Mouse (Mus musculus) B cell, adult 67 days (primary cell): ENCODE measurements around the gene Has1. TPM values are rescaled to one million over a fixed set of nuclear protein-coding genes. Genes with fewer than 3 reads are reported as not detected.

Experiments used
- total RNA-seq, 2 experiments: library from RNA; stranded (reverse); gene quantifications; 4 replicates each; pipeline ENCODE4 v1.2.4; 2023

Gene Has1
- total RNA-seq, result not detected

DNA sequence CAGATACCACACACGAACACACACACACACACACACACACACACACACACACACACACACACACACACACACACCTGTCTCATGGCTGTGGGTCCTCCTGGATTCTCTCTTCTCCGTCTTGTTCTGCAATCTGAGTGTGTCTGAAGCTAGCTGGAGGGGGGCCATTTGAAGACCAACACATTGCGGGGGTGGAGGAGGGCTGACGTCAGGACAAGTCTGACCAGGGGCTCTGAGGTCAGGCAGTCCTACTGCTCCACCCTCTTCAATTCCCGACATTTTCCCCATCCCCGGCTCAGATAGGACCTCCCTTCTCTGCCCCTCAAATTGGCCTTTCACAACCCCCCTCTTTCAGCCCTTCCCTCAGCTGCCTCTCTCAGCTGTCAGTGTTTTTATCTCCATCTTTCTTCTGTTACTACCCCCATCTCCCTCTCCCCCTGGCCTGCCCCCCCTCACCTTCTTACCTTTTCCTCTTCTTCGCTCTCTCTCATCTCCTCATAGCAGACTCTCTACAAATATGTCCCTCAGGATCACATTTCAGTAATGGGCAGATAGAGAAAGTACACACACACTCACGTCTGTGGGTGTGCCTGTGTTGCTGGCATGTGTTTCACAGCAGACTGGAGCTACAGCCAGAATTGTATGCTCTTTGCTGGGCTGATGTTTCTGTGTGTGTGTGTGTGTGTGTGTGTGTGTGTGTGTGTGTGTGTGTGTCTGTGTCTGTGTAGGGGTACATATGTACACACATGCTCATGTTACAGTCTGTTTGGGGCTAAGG is at the start of gene Has1:
Has1 (minus strand) TSS at position 142 of the 775 bp plus-strand sequence.

DNA sequence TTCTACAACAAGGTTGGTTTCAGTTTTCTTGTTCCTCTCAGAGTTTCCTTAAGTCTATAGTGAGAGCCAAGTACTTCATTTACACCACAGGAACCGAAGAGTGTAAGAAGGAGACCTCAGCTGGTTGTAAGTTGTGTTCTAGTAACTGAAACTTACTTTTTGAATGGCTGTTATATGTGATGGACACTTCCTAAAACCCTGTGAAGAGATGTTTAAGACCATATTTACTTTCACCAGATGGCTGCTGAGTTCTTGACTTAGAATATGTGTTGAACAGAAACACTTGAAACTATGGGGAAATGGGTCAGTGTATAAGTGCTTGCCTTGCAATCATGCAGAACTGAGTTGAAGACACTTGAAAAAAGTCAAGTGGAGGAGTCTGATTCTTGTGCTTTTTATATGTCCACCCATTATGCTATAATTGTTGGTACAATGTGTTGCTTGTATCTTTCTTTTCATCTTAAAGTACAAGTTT is 32.8 kb upstream of the Has1 start, which contains the start of the genes Fpr2 and Fpr3:
Fpr2 (plus strand) TSS at position 51 of the 475 bp plus-strand sequence.
Fpr3 (plus strand) TSS at position 79 of the 475 bp plus-strand sequence.

GRCm38 (mm10) chr17:17883840-17884239 is 28.8 kb upstream of the Has1 start, which contains the start of gene Fpr1:
Gene Fpr1, minus strand, starts transcription at chr17:17883940.

DNA sequence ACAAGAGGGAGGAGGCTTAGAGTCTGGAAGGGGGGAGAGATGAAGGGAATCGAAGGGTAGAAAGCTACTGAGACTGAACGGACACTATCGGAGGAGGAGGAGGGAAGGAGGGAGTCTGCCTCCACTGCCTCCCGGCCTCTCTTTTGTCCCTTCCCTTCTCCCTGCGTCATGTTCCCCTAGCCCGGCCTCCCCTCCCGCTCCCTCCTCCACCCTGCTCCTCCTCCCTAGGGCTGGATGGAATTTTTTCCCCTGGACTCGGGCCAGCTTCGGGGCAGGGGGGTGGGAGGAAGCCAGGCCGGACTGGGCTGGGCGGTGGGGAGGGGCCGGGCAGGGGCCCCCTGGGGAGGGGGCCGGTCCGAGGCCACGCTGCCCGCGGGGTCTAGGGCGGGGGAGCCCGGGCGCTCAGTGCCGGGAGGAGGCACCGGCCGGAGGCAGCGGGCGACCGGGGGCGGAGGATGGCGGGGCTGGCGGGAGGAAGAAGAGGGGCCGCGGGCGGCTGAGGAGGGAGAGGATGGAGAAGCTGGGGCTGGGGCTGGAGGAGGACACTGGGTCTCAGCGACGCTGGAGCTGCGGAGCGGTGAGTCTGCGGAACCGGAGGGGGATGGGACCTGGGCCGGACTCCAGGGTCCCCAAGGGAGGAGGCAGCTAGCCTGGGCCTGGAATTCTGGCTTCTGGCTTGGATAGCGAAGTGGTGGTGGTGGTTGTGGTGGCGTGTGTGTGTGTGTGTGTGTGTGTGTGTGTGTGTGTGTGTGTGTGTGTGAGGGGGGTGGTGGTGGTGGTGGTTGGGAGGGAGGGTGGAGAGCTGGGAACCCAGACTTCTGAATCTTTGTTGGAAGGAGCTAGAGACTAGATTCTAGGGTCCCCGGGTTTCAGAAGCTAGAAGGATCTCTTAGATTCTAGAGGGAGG is 28.0 kb downstream of the Has1 start, which contains the start of gene Spaca6:
Spaca6 (plus strand) TSS at position 408 of the 907 bp plus-strand sequence.

Other genes with a start within 250 kb of the Has1 start
- 100 to 1,000 TPM; 158 to 176 TPM for gene Lnpep, start 230.2 kb downstream of the Has1 start, total RNA-seq
- gene Vmn2r90, start 151.5 kb downstream of the Has1 start, total RNA-seq, result not detected
- 1 to 10 TPM; 1.2 to 3.2 TPM for gene Spaca6, start 28.0 kb downstream of the Has1 start, total RNA-seq
- not detected for gene Fpr1, start 28.7 kb upstream of the Has1 start, total RNA-seq
- not detected for gene Fpr2, start 32.6 kb upstream of the Has1 start, total RNA-seq
- gene Fpr3, start 32.6 kb upstream of the Has1 start, total RNA-seq, result not detected
- not detected for gene Fpr-rs4, start 166.5 kb upstream of the Has1 start, total RNA-seq
- not detected for gene Vmn2r124, start 194.2 kb upstream of the Has1 start, total RNA-seq
- not detected for gene Vmn2r91, start 229.8 kb upstream of the Has1 start, total RNA-seq